Mouse (Mus musculus): ENCODE measurements at regions not wholly inside any gene's neighbourhood (a gene's known extent, or its start where the extent isn't known, plus 50 kb on each side); places are given as distances from the start of the nearest gene placed in this dataset.

- no peak for DNase-seq
- intact Hi-C loops (cut with DNase I) = no loop called here
- Histone ChIP-seq H3K4me1 (ENCODE audit: control insufficient read depth, insufficient read depth, low read length) (no peaks in the 10 kb centered on the region), H3K27me3 (ENCODE audit: control insufficient read depth, insufficient read depth, low read length) (no peaks in the 10 kb centered on the region), H3K9ac (ENCODE audit: low read depth, low read length) (no peak overlapping the region), H3K79me2 (replicated peaks; ENCODE audit: control insufficient read depth, insufficient read depth, low read length) (no peaks in the 10 kb centered on the region), H3K4me3 (no peak overlapping the region), H3K27ac (no peak overlapping the region), H3K36me3 (ENCODE audit: control insufficient read depth, insufficient read depth, low read length) (no peaks in the 10 kb centered on the region)
- WGBS = 87% methylated on average over 12 of the region's 12 CpGs
- no peak for TF ChIP-seq EP300 (IDR thresholded peaks at IDR 0.05; ENCODE audit: insufficient read depth, low read depth, low read length)
- no peak for TF ChIP-seq POLR2A (IDR thresholded peaks at IDR 0.05; ENCODE audit: insufficient read depth, low read depth, low read length)
- no peak for TF ChIP-seq CTCF (IDR thresholded peaks at IDR 0.05)
Observed at GRCm38 (mm10) chr14:67506729-67507395, 1497.9 kb upstream of the Gulo start.

- no peak overlapping the region for H3K27ac ChIP-seq
- no peaks in the 10 kb centered on the region for H3K27me3 ChIP-seq (ENCODE audit: control insufficient read depth, insufficient read depth, low read length)
- DNase-seq = no peak
- no peaks in the 10 kb centered on the region for H3K4me1 ChIP-seq (ENCODE audit: control insufficient read depth, insufficient read depth, low read length)
- TF ChIP-seq CTCF (IDR thresholded peaks at IDR 0.05) = no peak
- no peak for TF ChIP-seq POLR2A (IDR thresholded peaks at IDR 0.05; ENCODE audit: insufficient read depth, low read depth, low read length)
- no peak for TF ChIP-seq EP300 (IDR thresholded peaks at IDR 0.05; ENCODE audit: insufficient read depth, low read depth, low read length)
- intact Hi-C loops (cut with DNase I) = no loop called here
- 85% methylated on average over 10 of the region's 10 CpGs for WGBS
- no peak overlapping the region for H3K9ac ChIP-seq (ENCODE audit: low read depth, low read length)
- no peaks in the 10 kb centered on the region for H3K79me2 ChIP-seq (replicated peaks; ENCODE audit: control insufficient read depth, insufficient read depth, low read length)
- H3K36me3 ChIP-seq (ENCODE audit: control insufficient read depth, insufficient read depth, low read length) = no peaks in the 10 kb centered on the region
- no peak overlapping the region for H3K4me3 ChIP-seq
Observed at GRCm38 (mm10) chr14:67492086-67492485, 1483.1 kb upstream of the Gulo start.

GRCm38 (mm10) chr14:67486676-67487075 is 1477.7 kb upstream of the Gulo start:
- Histone ChIP-seq H3K36me3 (ENCODE audit: control insufficient read depth, insufficient read depth, low read length) (no peaks in the 10 kb centered on the region), H3K27me3 (ENCODE audit: control insufficient read depth, insufficient read depth, low read length) (no peaks in the 10 kb centered on the region), H3K4me1 (ENCODE audit: control insufficient read depth, insufficient read depth, low read length) (0 out of 2 replicates have a peak, but pooled peaks cover 2% of the 10 kb centered on the region), H3K9ac (ENCODE audit: low read depth, low read length) (no peak overlapping the region), H3K27ac (no peak overlapping the region), H3K4me3 (no peak overlapping the region), H3K79me2 (replicated peaks; ENCODE audit: control insufficient read depth, insufficient read depth, low read length) (no peaks in the 10 kb centered on the region)
- WGBS = 34% methylated on average over 10 of the region's 10 CpGs
- DNase-seq = no peak
- no peak for TF ChIP-seq CTCF (IDR thresholded peaks at IDR 0.05)
- TF ChIP-seq EP300 (IDR thresholded peaks at IDR 0.05; ENCODE audit: insufficient read depth, low read depth, low read length) = no peak
- TF ChIP-seq POLR2A (IDR thresholded peaks at IDR 0.05; ENCODE audit: insufficient read depth, low read depth, low read length) = no peak
- intact Hi-C loops (cut with DNase I) = no loop called here

GRCm38 (mm10) chr14:67485449-67485800 is 1476.4 kb upstream of the Gulo start:
- no peak for DNase-seq
- no peak overlapping the region for H3K27ac ChIP-seq
- no peaks in the 10 kb centered on the region for H3K36me3 ChIP-seq (ENCODE audit: control insufficient read depth, insufficient read depth, low read length)
- H3K9ac ChIP-seq (ENCODE audit: low read depth, low read length) = no peak overlapping the region
- intact Hi-C loops (cut with DNase I) = no loop called here
- H3K4me1 ChIP-seq (ENCODE audit: control insufficient read depth, insufficient read depth, low read length) = 0 out of 2 replicates have a peak, but pooled peaks cover 2% of the 10 kb centered on the region
- TF ChIP-seq CTCF (IDR thresholded peaks at IDR 0.05) = no peak
- 81% methylated on average over 4 of the region's 4 CpGs for WGBS
- H3K79me2 ChIP-seq (replicated peaks; ENCODE audit: control insufficient read depth, insufficient read depth, low read length) = no peaks in the 10 kb centered on the region
- H3K27me3 ChIP-seq (ENCODE audit: control insufficient read depth, insufficient read depth, low read length) = no peaks in the 10 kb centered on the region
- H3K4me3 ChIP-seq = no peak overlapping the region

- Histone ChIP-seq H3K27me3 (ENCODE audit: control insufficient read depth, insufficient read depth, low read length) (no peaks in the 10 kb centered on the region), H3K36me3 (ENCODE audit: control insufficient read depth, insufficient read depth, low read length) (no peaks in the 10 kb centered on the region), H3K4me1 (ENCODE audit: control insufficient read depth, insufficient read depth, low read length) (0 out of 2 replicates have a peak, but pooled peaks cover 2% of the 10 kb centered on the region), H3K27ac (no peak overlapping the region), H3K9ac (ENCODE audit: low read depth, low read length) (no peak overlapping the region), H3K4me3 (no peak overlapping the region), H3K79me2 (replicated peaks; ENCODE audit: control insufficient read depth, insufficient read depth, low read length) (no peaks in the 10 kb centered on the region)
- no peak for TF ChIP-seq CTCF (IDR thresholded peaks at IDR 0.05)
- no peak for TF ChIP-seq EP300 (IDR thresholded peaks at IDR 0.05; ENCODE audit: insufficient read depth, low read depth, low read length)
- no peak for TF ChIP-seq POLR2A (IDR thresholded peaks at IDR 0.05; ENCODE audit: insufficient read depth, low read depth, low read length)
- DNase-seq = no peak
- intact Hi-C loops (cut with DNase I) = no loop called here
- 51% methylated on average over 19 of the region's 19 CpGs for WGBS
Observed at GRCm38 (mm10) chr14:67484533-67485448, 1475.8 kb upstream of the Gulo start.

Data from heart, adult 2 months (tissue).